Mouse (Mus musculus): ENCODE results near the gene Pde11a. TPM values are rescaled to one million over a fixed set of nuclear protein-coding genes. Genes with fewer than 3 reads are reported as not detected.

Gene Pde11a
- polyA plus RNA-seq, 1 experiment from 2014 or later, result 0.06 TPM

DNA sequence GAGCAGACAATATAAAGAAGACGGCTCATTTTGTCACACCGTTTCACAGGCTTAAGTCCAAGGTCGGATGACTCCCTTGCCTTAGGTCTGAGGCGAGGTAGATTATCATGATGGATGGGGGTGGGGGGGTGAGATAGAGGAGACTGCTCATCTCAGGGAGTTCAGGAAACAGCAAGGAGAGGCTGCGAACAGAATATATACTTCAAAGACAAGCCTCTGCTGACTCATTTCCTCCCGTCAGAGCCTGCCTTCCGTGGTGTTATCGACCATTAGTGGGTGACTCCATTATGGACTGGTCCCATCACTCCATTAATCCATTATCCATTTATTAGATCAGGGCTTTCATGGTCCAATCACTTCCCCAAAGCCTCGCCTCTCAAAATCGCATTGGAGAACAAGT is 87.2 kb downstream of the Pde11a start:
- no peak for ATAC-seq (ENCODE audit: insufficient number of reproducible peaks, low FRiP score)
- H3K36me3 ChIP-seq, result no peaks in the 10 kb centered on the region
- H3K9me3 ChIP-seq (replicated peaks), result 0 out of 2 replicates have a peak, but pooled peaks cover 3% of the 10 kb centered on the region
- no peak overlapping the region for H3K4me2 ChIP-seq
- H3K27me3 ChIP-seq (replicated peaks), result no peaks in the 10 kb centered on the region
- WGBS, result 65% methylated on average over 10 of the region's 10 CpGs
- H3K4me3 ChIP-seq, result no peak overlapping the region
- H3K4me1 ChIP-seq (replicated peaks), result no peaks in the 10 kb centered on the region
- no peak overlapping the region for H3K9ac ChIP-seq
- no peak overlapping the region for H3K27ac ChIP-seq (ENCODE audit: poor library complexity, severe bottlenecking)

DNA sequence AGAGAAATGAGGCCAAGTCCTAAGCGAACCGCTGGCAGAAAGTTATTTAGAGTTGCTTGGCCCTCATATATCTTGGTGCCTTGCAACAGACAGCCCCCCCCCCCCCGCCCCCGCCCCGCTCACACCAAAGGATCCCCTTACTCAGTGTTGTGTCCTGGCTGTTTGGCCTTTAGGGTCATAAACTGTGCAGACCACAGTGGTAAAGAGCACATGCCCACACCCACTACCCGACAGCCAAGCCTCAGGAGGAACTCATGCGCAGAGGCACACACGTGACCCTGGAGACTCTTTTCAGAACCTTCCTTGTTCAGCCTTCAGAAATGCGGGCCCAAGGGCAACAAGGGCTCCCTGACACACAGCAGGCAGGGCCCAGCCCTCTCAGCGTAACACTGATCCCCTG is 90.3 kb downstream of the Pde11a start:
- no peaks in the 10 kb centered on the region for H3K4me1 ChIP-seq (replicated peaks)
- WGBS, result 81% methylated on average over 10 of the region's 10 CpGs
- no peak overlapping the region for H3K27ac ChIP-seq (ENCODE audit: poor library complexity, severe bottlenecking)
- no peak for ATAC-seq (ENCODE audit: insufficient number of reproducible peaks, low FRiP score)
- 0 out of 2 replicates have a peak, but pooled peaks cover 3% of the 10 kb centered on the region for H3K9me3 ChIP-seq (replicated peaks)
- H3K4me3 ChIP-seq, result no peak overlapping the region
- H3K4me2 ChIP-seq, result no peak overlapping the region
- H3K9ac ChIP-seq, result no peak overlapping the region
- H3K27me3 ChIP-seq (replicated peaks), result no peaks in the 10 kb centered on the region
- H3K36me3 ChIP-seq, result no peaks in the 10 kb centered on the region

- H3K4me3 ChIP-seq, result no peak overlapping the region
- no peaks in the 10 kb centered on the region for H3K36me3 ChIP-seq
- WGBS, result 75% methylated on average over 2 of the region's 2 CpGs
- peaks cover 8% of the 10 kb centered on the region; the same call in 1 of the 2 replicates for H3K4me1 ChIP-seq (replicated peaks)
- H3K4me2 ChIP-seq, result no peak overlapping the region
- no peak overlapping the region for H3K9ac ChIP-seq
- H3K27ac ChIP-seq (ENCODE audit: poor library complexity, severe bottlenecking), result no peak overlapping the region
- H3K9me3 ChIP-seq (replicated peaks), result no peaks in the 10 kb centered on the region
- no peaks in the 10 kb centered on the region for H3K27me3 ChIP-seq (replicated peaks)
- no peak for ATAC-seq (ENCODE audit: insufficient number of reproducible peaks, low FRiP score)
These were observed 99.4 kb downstream of the Pde11a start for GRCm38 (mm10) chr2:76239175-76239574.

- H3K9ac ChIP-seq, result no peak overlapping the region
- H3K36me3 ChIP-seq, result no peaks in the 10 kb centered on the region
- H3K4me3 ChIP-seq, result no peak overlapping the region
- peaks cover 9% of the 10 kb centered on the region; the same call in 1 of the 2 replicates for H3K4me1 ChIP-seq (replicated peaks)
- H3K27ac ChIP-seq (ENCODE audit: poor library complexity, severe bottlenecking), result no peak overlapping the region
- no peak overlapping the region for H3K4me2 ChIP-seq
- ATAC-seq (ENCODE audit: insufficient number of reproducible peaks, low FRiP score), result no peak
- WGBS, result 54% methylated on average over 3 of the region's 3 CpGs
- H3K9me3 ChIP-seq (replicated peaks), result no peaks in the 10 kb centered on the region
- no peaks in the 10 kb centered on the region for H3K27me3 ChIP-seq (replicated peaks)
These were observed 100.1 kb downstream of the Pde11a start for GRCm38 (mm10) chr2:76238496-76238895.

DNA sequence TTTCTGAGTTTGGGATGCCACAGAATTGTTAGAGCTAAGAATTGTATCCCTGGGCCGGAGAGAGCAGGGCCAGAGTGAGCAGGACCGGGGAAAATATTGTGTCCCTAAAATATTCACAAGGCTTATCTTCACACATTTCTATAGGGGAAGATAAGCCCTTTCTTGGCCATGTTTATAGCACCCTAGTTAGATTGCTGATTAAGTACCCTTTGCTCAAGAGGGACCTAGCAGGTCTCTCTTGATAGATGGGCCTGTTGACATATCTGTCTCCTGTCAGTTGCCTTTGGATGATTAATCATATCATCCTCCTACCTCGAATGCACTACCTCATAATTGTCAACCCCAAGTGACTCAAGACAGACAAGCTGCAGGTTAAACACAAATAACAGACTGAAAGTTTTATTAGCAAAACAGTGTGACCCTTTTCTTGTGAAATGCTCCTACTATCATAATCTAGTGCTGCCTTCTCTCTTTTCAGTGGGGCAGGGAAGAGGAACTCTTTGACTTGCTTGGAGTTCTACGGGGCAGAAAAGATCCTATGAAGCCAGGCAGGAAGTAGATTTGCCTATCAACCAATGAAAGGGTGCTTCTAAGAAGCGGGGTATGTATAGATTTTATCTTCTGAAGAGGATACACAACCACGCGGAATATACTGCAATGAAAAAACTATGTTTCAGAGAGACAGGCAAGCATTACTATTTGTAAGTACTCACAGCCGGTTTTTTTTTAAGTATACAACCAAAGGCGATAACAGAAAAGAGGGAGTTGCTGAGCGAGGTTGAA is 100.7 kb downstream of the Pde11a start:
- Histone ChIP-seq H3K4me2 (no peak overlapping the region), H3K9me3 (replicated peaks) (no peaks in the 10 kb centered on the region), H3K9ac (no peak overlapping the region), H3K4me1 (replicated peaks) (peaks cover 9% of the 10 kb centered on the region; the same call in 1 of the 2 replicates), H3K4me3 (no peak overlapping the region), H3K27ac (ENCODE audit: poor library complexity, severe bottlenecking) (no peak overlapping the region), H3K36me3 (no peaks in the 10 kb centered on the region), H3K27me3 (replicated peaks) (no peaks in the 10 kb centered on the region)
- WGBS, result 56% methylated on average over 10 of the region's 10 CpGs
- ATAC-seq (ENCODE audit: insufficient number of reproducible peaks, low FRiP score), result no peak

GRCm38 (mm10) chr2:76220364-76221108 is 118.0 kb downstream of the Pde11a start:
- no peaks in the 10 kb centered on the region for H3K36me3 ChIP-seq
- no peaks in the 10 kb centered on the region for H3K9me3 ChIP-seq (replicated peaks)
- no peak overlapping the region for H3K27ac ChIP-seq (ENCODE audit: poor library complexity, severe bottlenecking)
- 54% methylated on average over 6 of the region's 6 CpGs for WGBS
- no peaks in the 10 kb centered on the region for H3K27me3 ChIP-seq (replicated peaks)
- H3K4me3 ChIP-seq, result no peak overlapping the region
- H3K4me1 ChIP-seq (replicated peaks), result no peaks in the 10 kb centered on the region
- no peak overlapping the region for H3K4me2 ChIP-seq
- no peak for ATAC-seq (ENCODE audit: insufficient number of reproducible peaks, low FRiP score)
- no peak overlapping the region for H3K9ac ChIP-seq

- 68% methylated on average over 6 of the region's 6 CpGs for WGBS
- ATAC-seq (ENCODE audit: insufficient number of reproducible peaks, low FRiP score), result no peak
- H3K27me3 ChIP-seq (replicated peaks), result no peaks in the 10 kb centered on the region
- H3K4me3 ChIP-seq, result no peak overlapping the region
- no peaks in the 10 kb centered on the region for H3K4me1 ChIP-seq (replicated peaks)
- H3K4me2 ChIP-seq, result no peak overlapping the region
- no peak overlapping the region for H3K27ac ChIP-seq (ENCODE audit: poor library complexity, severe bottlenecking)
- H3K9me3 ChIP-seq (replicated peaks), result no peaks in the 10 kb centered on the region
- no peaks in the 10 kb centered on the region for H3K36me3 ChIP-seq
- H3K9ac ChIP-seq, result no peak overlapping the region
These were observed 119.0 kb downstream of the Pde11a start for GRCm38 (mm10) chr2:76219540-76219939.

- no peak overlapping the region for H3K4me2 ChIP-seq
- H3K9ac ChIP-seq, result no peak overlapping the region
- no peaks in the 10 kb centered on the region for H3K9me3 ChIP-seq (replicated peaks)
- no peak overlapping the region for H3K27ac ChIP-seq (ENCODE audit: poor library complexity, severe bottlenecking)
- no peaks in the 10 kb centered on the region for H3K4me1 ChIP-seq (replicated peaks)
- WGBS, result 62% methylated on average over 7 of the region's 7 CpGs
- H3K4me3 ChIP-seq, result no peak overlapping the region
- H3K36me3 ChIP-seq, result no peaks in the 10 kb centered on the region
- no peaks in the 10 kb centered on the region for H3K27me3 ChIP-seq (replicated peaks)
- ATAC-seq (ENCODE audit: insufficient number of reproducible peaks, low FRiP score), result no peak
These were observed 122.4 kb downstream of the Pde11a start for GRCm38 (mm10) chr2:76216146-76216545.

DNA sequence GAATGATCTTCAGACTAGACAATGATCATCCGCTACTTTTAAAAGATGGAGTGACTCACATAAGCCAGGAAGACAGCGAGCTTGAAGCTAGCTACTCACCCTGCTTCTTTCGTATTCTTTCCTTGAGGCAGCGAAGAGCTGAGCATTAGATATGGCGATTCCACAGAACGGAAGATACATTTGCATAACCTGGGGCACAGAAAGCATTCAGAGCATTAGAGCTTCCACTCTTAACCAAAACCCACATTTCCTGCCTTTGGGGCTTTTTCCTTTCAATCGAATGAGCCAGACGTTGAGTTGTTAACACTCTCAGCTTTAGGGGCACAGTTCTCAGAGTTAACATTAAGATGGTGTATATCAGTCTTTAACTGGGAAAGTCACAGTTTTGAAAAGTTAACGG is 123.4 kb downstream of the Pde11a start:
- whole genome bisulfite sequencing, result 77% methylated on average over 9 of the region's 9 CpGs

GRCm38 (mm10) chr2:76185126-76185525 is 153.4 kb downstream of the Pde11a start:
- no peaks in the 10 kb centered on the region for H3K9me3 ChIP-seq (replicated peaks)
- peaks cover 6% of the 10 kb centered on the region for H3K4me1 ChIP-seq (replicated peaks)
- no peak overlapping the region for H3K4me2 ChIP-seq
- ATAC-seq (ENCODE audit: insufficient number of reproducible peaks, low FRiP score), result 0 out of 2 replicates have a peak, but pooled peaks have one; percentile 45
- no peak overlapping the region for H3K27ac ChIP-seq (ENCODE audit: poor library complexity, severe bottlenecking)
- 12% methylated on average over 1 of the region's 1 CpGs for WGBS
- no peaks in the 10 kb centered on the region for H3K27me3 ChIP-seq (replicated peaks)
- H3K4me3 ChIP-seq, result no peak overlapping the region
- H3K36me3 ChIP-seq, result no peaks in the 10 kb centered on the region
- H3K9ac ChIP-seq, result no peak overlapping the region

More for the DNA sequence above, 123.4 kb downstream of the Pde11a start:
- Histone ChIP-seq H3K27me3 (replicated peaks) (no peaks in the 10 kb centered on the region), H3K4me3 (no peak overlapping the region), H3K4me1 (replicated peaks) (no peaks in the 10 kb centered on the region), H3K9me3 (replicated peaks) (no peaks in the 10 kb centered on the region), H3K36me3 (no peaks in the 10 kb centered on the region), H3K9ac (no peak overlapping the region), H3K4me2 (no peak overlapping the region), H3K27ac (ENCODE audit: poor library complexity, severe bottlenecking) (no peak overlapping the region)
- no peak for ATAC-seq (ENCODE audit: insufficient number of reproducible peaks, low FRiP score)

- Histone ChIP-seq H3K4me3 (no peak overlapping the region), H3K9ac (no peak overlapping the region), H3K9me3 (replicated peaks) (no peaks in the 10 kb centered on the region), H3K4me2 (no peak overlapping the region), H3K36me3 (no peaks in the 10 kb centered on the region), H3K27me3 (replicated peaks) (no peaks in the 10 kb centered on the region), H3K27ac (ENCODE audit: poor library complexity, severe bottlenecking) (no peak overlapping the region), H3K4me1 (replicated peaks) (peaks cover 3% of the 10 kb centered on the region; the same call in 1 of the 2 replicates)
- no peak for ATAC-seq (ENCODE audit: insufficient number of reproducible peaks, low FRiP score)
- WGBS, result 78% methylated on average over 4 of the region's 4 CpGs
These were observed 175.8 kb downstream of the Pde11a start for GRCm38 (mm10) chr2:76162822-76163221.
